Mouse (Mus musculus) frontal cortex, postnatal 25 days (tissue): ENCODE measurements around the gene Os9.
"Not testable (repeated sequence)": the region's sequence is repeated elsewhere in the genome, so short reads cannot be mapped to it uniquely, and the experiment has no call there.

ENCODE experiments used
- DNase-seq, 2 experiments: peaks; one replicate each; pipeline ENCODE4 v3.0.0; 2022; ENCODE audit warnings: low spot score in 2 of 2

Os9 gene

GRCm38 (mm10) chr10:127080901-127081780 lies 39.8 kb downstream of the Os9 start:
- DNase-seq, result peak in 1 of 2 experiments; percentile 45

- DNase-seq, result no peak
Observed at GRCm38 (mm10) chr10:127079665-127080391, 41.1 kb downstream of the Os9 start.

- DNase-seq, result peak in 1 of 2 experiments; percentile 68
Observed at GRCm38 (mm10) chr10:127078677-127079575, 42.0 kb downstream of the Os9 start.

GRCm38 (mm10) chr10:127078001-127078676 lies 42.8 kb downstream of the Os9 start:
- DNase-seq, result peak in 1 of 2 experiments; percentile 55

- no peak for DNase-seq
Observed at GRCm38 (mm10) chr10:127077515-127077914, 43.4 kb downstream of the Os9 start.

GRCm38 (mm10) chr10:127076082-127076481 lies 44.8 kb downstream of the Os9 start:
- no peak for DNase-seq

- DNase-seq, result no peak
Observed at GRCm38 (mm10) chr10:127075651-127076050, 45.3 kb downstream of the Os9 start.

GRCm38 (mm10) chr10:127075080-127075479 lies 45.9 kb downstream of the Os9 start, which contains the start of gene Agap2:
Gene Agap2, plus strand, starts transcription at chr10:127075284.
- no peak for DNase-seq

GRCm38 (mm10) chr10:127073981-127074380 lies 47.0 kb downstream of the Os9 start:
- DNase-seq, result no peak

- DNase-seq, result not testable (repeated sequence)
Observed at GRCm38 (mm10) chr10:127072969-127073368, 48.0 kb downstream of the Os9 start.

GRCm38 (mm10) chr10:127072270-127072669 lies 48.7 kb downstream of the Os9 start:
- DNase-seq, result not testable (repeated sequence)

- DNase-seq, result no peak
Observed at GRCm38 (mm10) chr10:127071203-127071602, 49.7 kb downstream of the Os9 start.

GRCm38 (mm10) chr10:127070190-127071121 lies 50.5 kb downstream of the Os9 start, which contains the start of gene Tspan31:
Gene Tspan31, minus strand, starts transcription at chr10:127070264.
- DNase-seq, result peak in 1 of 2 experiments; percentile 85

GRCm38 (mm10) chr10:127069281-127070189 lies 51.4 kb downstream of the Os9 start:
- DNase-seq, result no peak

- DNase-seq, result no peak
Observed at GRCm38 (mm10) chr10:127068360-127069038, 52.4 kb downstream of the Os9 start.

GRCm38 (mm10) chr10:127066519-127067018 lies 54.4 kb downstream of the Os9 start:
- DNase-seq, result no peak

GRCm38 (mm10) chr10:127065981-127066380 lies 55.0 kb downstream of the Os9 start:
- DNase-seq, result no peak
